Mouse (Mus musculus) heart, embryonic 10.5 days (tissue): ENCODE results near the gene Lrrc31. TPM values are rescaled to one million over a fixed set of nuclear protein-coding genes. Genes with fewer than 3 reads are reported as not detected.
"Not testable (repeated sequence)": the region's sequence is repeated elsewhere in the genome, so short reads cannot be mapped to it uniquely, and the experiment has no call there.

Experiments used
- DNase-seq: peaks from one replicate; pipeline ENCODE4 v3.0.0-alpha.2; 2017; ENCODE audit warnings: low spot score
- H3K27ac ChIP-seq: fragments of 300-500 bp; sonication (generic); 2 replicates; pipeline ENCODE4 v1.5.1; 2016; ENCODE audit warnings: mild to moderate bottlenecking
- H3K27me3 ChIP-seq: fragments of 300-500 bp; sonication (generic); 2 replicates; pipeline ENCODE4 v1.6.1; 2016; ENCODE audit warnings: mild to moderate bottlenecking; ENCODE audit not compliant: poor library complexity, insufficient read depth, severe bottlenecking
- H3K36me3 ChIP-seq: fragments of 300-500 bp; sonication (generic); 2 replicates; pipeline ENCODE4 v1.6.1; 2016; ENCODE audit warnings: mild to moderate bottlenecking, moderate library complexity
- H3K4me1 ChIP-seq: fragments of 300-500 bp; sonication (generic); 2 replicates; pipeline ENCODE4 v1.6.1; 2016; ENCODE audit warnings: mild to moderate bottlenecking
- H3K4me3 ChIP-seq: fragments of 300-500 bp; sonication (generic); 2 replicates; pipeline ENCODE4 v1.5.1; 2016; ENCODE audit warnings: mild to moderate bottlenecking, moderate library complexity
- H3K9me3 ChIP-seq: fragments of 300-500 bp; sonication (generic); 2 replicates; pipeline ENCODE4 v1.6.1; 2016; ENCODE audit warnings: mild to moderate bottlenecking, moderate library complexity
- WGBS: fragments of 180-500 bp; shearing (Covaris S2); methylation state at CpG from one replicate; pipeline ENCODE4 v1.1.7; 2016; 5-methylcytosine and 5-hydroxymethylcytosine counted together
- polyA plus RNA-seq: library from polyadenylated mRNA; unstranded; fragments of >200 nt; fragmentation: Nextera tagmentation; extraction: Ambion mirVana; gene quantifications from 2 replicates; pipeline ENCODE4 v1.2.1, GENCODE M21; 2016

Gene Lrrc31
- not detected in 2 replicates for polyA plus RNA-seq

DNA sequence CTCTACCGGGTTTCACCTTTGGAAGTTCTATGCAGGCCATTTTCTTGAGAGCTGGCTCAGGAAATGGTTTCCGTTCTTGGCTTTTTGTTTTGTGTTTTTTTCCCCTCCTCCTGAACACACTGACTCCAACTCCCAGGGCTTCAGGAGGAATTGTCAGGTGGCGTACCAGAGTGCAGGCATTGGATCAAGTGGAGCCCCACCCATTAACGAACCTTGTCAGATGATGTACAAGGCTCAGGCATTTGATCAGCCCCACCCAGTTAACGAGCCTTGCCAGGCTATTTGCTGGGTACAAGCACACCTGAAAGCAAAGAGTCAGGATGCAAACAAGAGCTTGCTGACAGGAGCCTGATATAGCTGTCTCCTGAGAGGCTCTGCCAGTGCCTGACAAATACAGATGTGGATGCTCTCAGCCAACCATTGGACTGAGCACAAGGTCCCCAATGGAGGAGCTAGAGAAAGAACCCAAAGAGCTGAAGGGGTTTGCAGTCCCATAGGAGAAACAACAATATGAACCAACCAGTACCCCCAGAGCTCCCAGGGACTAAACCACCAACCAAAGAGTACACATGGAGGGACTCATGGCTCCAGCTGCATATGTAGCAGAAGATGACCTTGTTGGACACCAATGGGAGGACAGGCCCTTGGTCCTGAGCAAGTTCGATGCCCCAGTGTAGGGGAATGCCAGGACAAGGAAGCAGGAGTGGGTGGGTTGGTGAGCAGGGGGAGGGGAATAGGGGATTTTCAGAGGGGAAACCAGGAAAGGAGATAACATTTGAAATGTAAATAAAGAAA is at the start of gene Lrrc31:
TSS of gene Lrrc31 (minus strand) at position 133 of the 795 bp plus-strand sequence.
- not testable (repeated sequence) for H3K27ac ChIP-seq, H3K4me1 ChIP-seq, H3K36me3 ChIP-seq, H3K9me3 ChIP-seq, H3K27me3 ChIP-seq, H3K4me3 ChIP-seq
- DNase-seq, result peak; percentile 41
- 77% methylated on average over 6 of the region's 6 CpGs for WGBS

DNA sequence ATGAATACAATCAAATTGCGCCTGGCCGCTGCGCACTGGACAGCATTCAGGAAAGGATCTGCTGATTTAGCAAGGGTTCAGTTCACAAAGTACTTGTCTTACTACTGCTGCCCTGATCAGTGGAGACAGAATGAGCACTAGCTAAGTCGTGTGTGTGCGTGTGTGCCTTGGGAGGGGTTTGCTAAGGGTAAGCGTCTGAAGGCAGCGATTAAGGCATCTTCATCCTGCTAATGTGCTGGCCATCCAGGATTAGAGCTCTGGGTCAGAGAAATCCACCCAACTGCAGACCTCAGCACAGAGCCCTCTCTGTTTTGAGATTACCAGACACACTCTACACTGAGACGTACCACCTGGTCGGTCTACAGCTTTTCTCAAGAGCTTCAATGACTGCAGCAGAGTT is 48.7 kb upstream of the Lrrc31 start:
- Histone ChIP-seq H3K4me1 (no peaks in the 10 kb centered on the region), H3K27ac (no peak overlapping the region), H3K36me3 (no peaks in the 10 kb centered on the region), H3K27me3 (no peaks in the 10 kb centered on the region), H3K4me3 (no peak overlapping the region), H3K9me3 (no peaks in the 10 kb centered on the region)
- no peak for DNase-seq
- 77% methylated on average over 9 of the region's 9 CpGs for WGBS

DNA sequence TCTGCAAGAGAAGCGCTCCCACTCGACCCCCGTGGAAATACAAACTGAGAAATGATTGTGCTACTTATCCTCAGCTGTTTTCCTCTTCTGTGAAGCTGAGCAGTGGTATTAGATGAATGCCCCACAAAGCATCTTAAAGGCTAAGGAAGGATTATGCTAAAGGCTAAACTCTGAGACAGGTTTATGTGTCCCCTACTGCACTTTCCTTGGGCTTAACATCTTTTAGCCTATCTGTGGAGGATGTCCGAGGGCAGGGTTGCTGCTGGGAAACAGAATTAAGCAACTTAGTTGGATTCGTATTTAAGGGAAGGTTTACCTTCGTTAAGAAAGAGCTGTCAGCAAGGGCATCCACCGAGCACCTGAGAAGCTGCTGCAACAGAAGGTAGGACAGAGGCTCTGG is 46.4 kb upstream of the Lrrc31 start, which contains the start of gene Samd7:
TSS of gene Samd7 (plus strand) at position 288 of the 400 bp plus-strand sequence.
- H3K27ac ChIP-seq, result no peak within 1 kb of the TSS
- DNase-seq, result no peak
- 77% methylated on average over 7 of the region's 7 CpGs for WGBS

DNA sequence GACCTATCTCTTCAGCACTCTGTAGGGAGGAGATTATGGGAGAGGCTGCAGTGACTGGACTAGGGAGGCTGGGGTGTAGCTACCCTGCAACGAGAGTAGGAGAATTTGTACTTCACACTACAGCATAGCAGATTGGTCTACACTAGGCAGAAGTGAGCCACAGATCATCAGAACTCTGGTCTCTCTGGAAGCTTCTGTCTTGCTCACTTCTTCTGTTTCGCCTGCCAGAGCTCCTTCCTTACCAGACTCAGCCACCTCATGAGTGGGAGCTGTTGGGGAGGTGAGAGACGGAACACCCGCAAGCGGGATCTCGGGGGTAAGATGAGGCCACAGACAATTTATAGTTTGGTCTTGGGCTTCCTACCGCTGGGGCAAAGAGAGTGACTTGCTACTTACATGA is 43.2 kb upstream of the Lrrc31 start:
- 82% methylated on average over 7 of the region's 7 CpGs for WGBS
- H3K27me3 ChIP-seq, result no peaks in the 10 kb centered on the region
- H3K27ac ChIP-seq, result no peak overlapping the region
- no peak overlapping the region for H3K4me3 ChIP-seq
- H3K36me3 ChIP-seq, result no peaks in the 10 kb centered on the region
- no peaks in the 10 kb centered on the region for H3K9me3 ChIP-seq
- DNase-seq, result no peak
- 0 out of 2 replicates have a peak, but pooled peaks cover 3% of the 10 kb centered on the region for H3K4me1 ChIP-seq

More for the DNA sequence above, 46.4 kb upstream of the Lrrc31 start, which contains the start of gene Samd7:
- Histone ChIP-seq H3K36me3 (no peaks in the 10 kb centered on the region), H3K27me3 (no peaks in the 10 kb centered on the region), H3K4me3 (no peak within 1 kb of the TSS), H3K9me3 (no peaks in the 10 kb centered on the region), H3K4me1 (0 out of 2 replicates have a peak, but pooled peaks cover 3% of the 10 kb centered on the region)

DNA sequence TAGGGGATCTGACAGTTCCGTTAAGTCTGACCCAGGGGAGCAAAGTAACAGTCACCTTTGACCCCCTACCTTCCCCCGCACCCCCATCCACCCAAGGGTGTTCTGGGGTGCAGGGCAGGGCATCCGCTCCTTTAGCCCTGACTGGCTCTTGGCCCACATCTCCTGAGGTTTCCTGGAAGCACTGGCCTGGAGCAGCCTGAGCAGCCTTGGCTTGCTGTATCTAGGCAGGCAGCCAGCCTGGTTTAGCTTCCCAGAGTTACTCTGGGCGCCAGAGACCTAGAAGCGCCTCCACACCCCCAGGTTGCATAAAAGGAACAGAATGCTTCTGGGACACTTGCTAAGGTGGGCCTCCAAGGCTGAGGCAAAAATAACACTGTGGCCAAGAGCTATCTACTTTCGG is 41.7 kb upstream of the Lrrc31 start:
- 0 out of 2 replicates have a peak, but pooled peaks cover 3% of the 10 kb centered on the region for H3K4me1 ChIP-seq
- H3K27me3 ChIP-seq, result no peaks in the 10 kb centered on the region
- H3K36me3 ChIP-seq, result no peaks in the 10 kb centered on the region
- H3K4me3 ChIP-seq, result no peak overlapping the region
- 73% methylated on average over 6 of the region's 6 CpGs for WGBS
- no peak overlapping the region for H3K27ac ChIP-seq
- no peaks in the 10 kb centered on the region for H3K9me3 ChIP-seq
- no peak for DNase-seq

DNA sequence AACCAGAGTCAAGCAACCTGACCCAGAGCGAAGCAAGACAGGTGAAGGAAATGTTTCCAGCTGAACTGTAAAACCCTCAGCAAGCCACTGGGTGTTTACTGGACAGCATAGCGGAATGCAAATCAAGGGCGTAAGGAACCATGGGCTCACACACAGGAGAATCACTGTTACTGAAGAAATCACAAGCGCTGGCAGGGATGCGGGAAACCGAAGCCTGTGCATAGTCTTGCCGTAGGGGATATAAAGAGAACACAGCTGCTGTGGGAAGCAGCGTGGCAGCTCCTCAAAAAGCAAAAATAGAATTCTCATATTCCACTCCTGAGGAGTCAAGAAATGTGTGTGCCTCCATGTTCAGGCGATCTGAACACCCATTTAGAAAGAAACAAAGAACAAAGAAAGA is 37.2 kb upstream of the Lrrc31 start:
- WGBS, result 84% methylated on average over 9 of the region's 9 CpGs
- H3K27me3 ChIP-seq, result no peaks in the 10 kb centered on the region
- peak; percentile 56 for DNase-seq
- H3K4me1 ChIP-seq, result 0 out of 2 replicates have a peak, but pooled peaks cover 3% of the 10 kb centered on the region
- H3K36me3 ChIP-seq, result no peaks in the 10 kb centered on the region
- H3K9me3 ChIP-seq, result no peaks in the 10 kb centered on the region
- no peak overlapping the region for H3K27ac ChIP-seq
- no peak overlapping the region for H3K4me3 ChIP-seq

DNA sequence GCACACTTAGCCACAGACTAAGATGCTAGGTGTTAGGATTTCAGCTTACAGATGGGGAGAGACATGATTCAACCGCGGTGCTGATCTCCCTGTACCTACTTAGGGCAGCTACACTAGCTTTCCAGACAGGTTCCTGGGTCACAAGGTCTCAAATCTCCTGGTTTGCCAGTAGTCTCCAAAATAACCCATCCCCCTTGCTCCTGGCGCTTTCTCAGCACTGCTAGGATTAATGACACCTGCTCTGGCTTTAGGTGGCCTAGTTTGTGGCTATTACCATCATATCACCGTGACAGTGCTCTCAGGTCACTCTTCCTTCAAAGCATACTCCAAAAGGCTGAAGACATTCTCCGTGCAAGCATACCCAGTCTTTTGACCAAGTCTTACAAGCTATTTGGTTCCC is 29.4 kb upstream of the Lrrc31 start:
- H3K27me3 ChIP-seq, result no peaks in the 10 kb centered on the region
- no peak overlapping the region for H3K4me3 ChIP-seq
- no peaks in the 10 kb centered on the region for H3K36me3 ChIP-seq
- DNase-seq, result no peak
- H3K27ac ChIP-seq, result no peak overlapping the region
- H3K9me3 ChIP-seq, result no peaks in the 10 kb centered on the region
- WGBS, result 76% methylated on average over 5 of the region's 5 CpGs
- H3K4me1 ChIP-seq, result 0 out of 2 replicates have a peak, but pooled peaks cover 3% of the 10 kb centered on the region

DNA sequence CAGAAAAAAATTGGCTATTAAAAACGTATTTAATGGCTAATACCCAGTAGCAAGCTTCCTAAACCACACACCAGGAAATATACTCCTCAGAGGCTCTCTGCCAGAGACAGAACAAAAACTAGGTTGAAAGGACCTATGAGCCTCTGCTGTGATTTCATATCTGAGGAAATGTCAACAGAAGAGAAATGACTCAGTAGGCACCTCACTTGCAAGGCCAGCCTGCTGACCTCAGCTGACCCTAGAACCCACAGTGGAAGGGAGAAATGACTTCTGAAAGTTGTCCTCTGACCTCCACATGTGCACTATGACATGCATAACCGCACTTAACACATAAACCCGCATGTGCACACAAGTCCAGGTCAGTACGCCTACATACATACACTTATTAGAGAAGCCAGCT is 27.6 kb upstream of the Lrrc31 start:
- Histone ChIP-seq H3K27ac (no peak overlapping the region), H3K4me1 (0 out of 2 replicates have a peak, but pooled peaks cover 3% of the 10 kb centered on the region), H3K36me3 (no peaks in the 10 kb centered on the region), H3K4me3 (no peak overlapping the region), H3K27me3 (no peaks in the 10 kb centered on the region), H3K9me3 (no peaks in the 10 kb centered on the region)
- no peak for DNase-seq
- WGBS, result 69% methylated on average over 4 of the region's 4 CpGs

DNA sequence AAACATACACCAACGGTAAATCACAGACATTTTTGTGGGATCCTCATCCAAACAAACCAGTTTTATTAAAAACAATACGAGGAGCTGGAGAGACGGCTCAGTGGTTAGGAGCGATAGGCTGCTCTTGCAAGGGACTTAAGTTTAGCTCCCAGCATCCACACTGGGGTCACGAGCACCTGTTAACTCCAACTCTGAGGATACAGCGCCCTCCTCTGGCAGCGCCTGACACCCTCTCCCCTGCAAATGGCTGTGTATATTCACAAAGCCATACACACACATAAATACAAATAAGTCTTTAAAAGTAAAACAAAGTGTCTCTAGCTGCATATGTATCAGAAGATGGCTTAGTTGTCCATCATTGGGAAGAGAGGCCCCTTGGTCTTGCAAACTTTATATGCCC is 25.9 kb upstream of the Lrrc31 start:
- WGBS, result 75% methylated on average over 7 of the region's 7 CpGs
- Histone ChIP-seq H3K4me1 (0 out of 2 replicates have a peak, but pooled peaks cover 3% of the 10 kb centered on the region), H3K4me3 (no peak overlapping the region), H3K27ac (no peak overlapping the region), H3K36me3 (no peaks in the 10 kb centered on the region), H3K27me3 (no peaks in the 10 kb centered on the region), H3K9me3 (no peaks in the 10 kb centered on the region)
- DNase-seq, result no peak

DNA sequence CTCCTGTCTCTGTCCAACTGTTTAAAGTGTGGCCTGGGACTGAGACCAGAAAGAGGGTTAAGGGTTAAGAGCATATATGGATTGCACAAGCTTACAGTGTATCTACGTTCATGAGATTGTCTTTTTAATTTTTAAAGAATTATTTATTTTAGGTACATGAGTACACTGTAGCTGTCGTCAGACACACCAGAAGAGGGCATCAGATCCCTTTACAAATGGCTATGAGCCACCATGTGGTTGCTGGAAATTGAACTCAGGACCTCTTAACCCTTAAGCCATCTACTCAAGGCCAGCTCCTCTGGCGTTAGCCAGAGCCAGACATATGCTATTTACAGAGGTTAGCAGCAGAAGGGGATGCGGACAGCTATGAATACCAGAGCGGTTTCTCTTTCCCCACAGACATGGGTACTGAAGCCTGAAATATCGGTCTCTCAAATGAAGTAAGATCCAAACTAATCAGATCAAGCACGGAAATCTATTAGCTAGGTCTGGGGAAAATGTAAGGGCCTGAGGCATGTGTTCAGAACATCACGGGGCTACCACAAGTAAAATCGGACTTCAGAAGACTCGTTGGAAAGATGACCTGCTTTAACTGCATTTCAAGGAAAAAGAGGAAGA is 25.3 kb upstream of the Lrrc31 start:
- Histone ChIP-seq H3K9me3 (no peaks in the 10 kb centered on the region), H3K27me3 (no peaks in the 10 kb centered on the region), H3K4me3 (no peak overlapping the region), H3K36me3 (no peaks in the 10 kb centered on the region), H3K27ac (no peak overlapping the region), H3K4me1 (0 out of 2 replicates have a peak, but pooled peaks cover 3% of the 10 kb centered on the region)
- DNase-seq, result no peak
- 65% methylated on average over 10 of the region's 10 CpGs for WGBS

DNA sequence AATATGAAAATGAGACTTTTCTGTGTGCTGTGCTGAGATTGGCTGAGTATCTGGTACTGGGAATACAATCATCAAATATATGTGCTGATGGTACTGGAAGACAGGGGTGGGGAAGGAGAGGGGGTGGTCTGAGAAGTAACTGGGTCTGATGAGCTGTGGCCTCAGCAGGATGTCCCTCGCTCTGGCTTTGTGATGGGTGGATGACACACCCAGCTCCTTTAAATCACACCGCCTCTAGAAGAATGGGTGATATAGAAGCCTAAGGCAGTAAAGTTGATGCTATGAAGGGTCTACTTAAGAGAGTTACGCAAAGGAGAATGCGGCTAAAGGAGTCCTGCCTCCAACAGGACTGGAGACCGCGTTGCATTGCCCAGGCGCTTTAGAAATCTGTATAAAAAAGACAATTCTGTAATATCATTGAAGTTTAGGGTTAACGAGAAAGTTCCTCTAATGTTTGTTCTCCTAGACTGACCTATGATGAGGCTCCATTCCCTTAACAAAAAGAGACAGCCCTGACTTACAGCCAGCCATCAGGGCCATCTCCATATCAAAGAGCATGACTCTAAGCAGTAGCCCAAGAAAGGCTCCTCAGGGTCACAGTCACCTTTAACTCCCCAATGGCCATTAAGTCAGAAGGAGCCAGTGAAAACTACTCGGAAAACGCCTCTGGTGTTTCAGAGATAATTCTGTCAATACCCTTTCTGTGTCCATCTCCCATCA is 24.6 kb upstream of the Lrrc31 start:
- 46% methylated on average over 10 of the region's 10 CpGs for WGBS
- Histone ChIP-seq H3K27me3 (no peaks in the 10 kb centered on the region), H3K36me3 (no peaks in the 10 kb centered on the region), H3K4me3 (no peak overlapping the region), H3K9me3 (no peaks in the 10 kb centered on the region), H3K4me1 (0 out of 2 replicates have a peak, but pooled peaks cover 3% of the 10 kb centered on the region), H3K27ac (no peak overlapping the region)
- DNase-seq, result no peak

DNA sequence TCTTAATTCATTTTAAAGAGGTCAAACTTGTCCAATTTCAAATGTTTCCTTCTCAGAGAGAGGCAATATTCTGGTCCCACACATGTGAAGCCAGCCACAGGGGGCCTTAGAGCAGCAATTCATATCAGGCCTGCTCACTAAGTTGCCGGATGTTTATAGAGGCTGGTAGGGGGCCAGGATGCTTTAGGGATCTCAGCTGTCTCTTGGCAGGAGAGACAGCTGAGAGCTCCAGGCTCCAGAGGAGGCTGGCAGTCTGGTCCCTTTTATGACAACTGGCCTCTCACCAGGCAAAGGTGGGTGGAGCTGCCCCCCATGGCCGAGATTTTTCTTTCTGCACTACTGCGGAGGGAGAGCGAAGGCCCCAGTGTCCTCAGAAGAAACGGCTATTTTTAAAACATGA is 23.5 kb upstream of the Lrrc31 start:
- DNase-seq, result no peak
- Histone ChIP-seq H3K4me1 (0 out of 2 replicates have a peak, but pooled peaks cover 3% of the 10 kb centered on the region), H3K36me3 (no peaks in the 10 kb centered on the region), H3K27ac (no peak overlapping the region), H3K27me3 (no peaks in the 10 kb centered on the region), H3K9me3 (no peaks in the 10 kb centered on the region), H3K4me3 (no peak overlapping the region)
- WGBS, result 30% methylated on average over 5 of the region's 5 CpGs

DNA sequence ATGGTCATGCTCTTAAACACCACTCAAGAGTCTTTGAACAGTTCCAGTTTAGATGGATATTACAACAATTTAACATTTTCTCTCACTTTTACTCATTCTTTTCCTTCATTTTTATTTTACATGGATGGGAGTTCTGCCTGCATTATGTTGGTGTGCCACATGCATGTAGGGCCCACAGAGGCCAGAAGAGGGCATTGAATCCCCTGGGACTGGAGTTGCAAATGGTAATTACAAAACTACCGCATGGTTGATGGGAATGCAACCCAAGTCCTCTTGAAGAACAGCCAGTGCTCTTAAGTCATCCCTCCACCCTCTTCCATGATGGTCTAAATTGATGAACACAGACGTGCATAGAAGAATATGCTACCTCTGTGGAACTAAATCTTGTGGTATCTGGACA is 22.8 kb upstream of the Lrrc31 start:
- Histone ChIP-seq H3K4me1 (0 out of 2 replicates have a peak, but pooled peaks cover 3% of the 10 kb centered on the region), H3K9me3 (no peaks in the 10 kb centered on the region), H3K4me3 (no peak overlapping the region), H3K27ac (no peak overlapping the region), H3K36me3 (no peaks in the 10 kb centered on the region), H3K27me3 (no peaks in the 10 kb centered on the region)
- no peak for DNase-seq
- WGBS, result 82% methylated on average over 2 of the region's 2 CpGs
